Mouse (Mus musculus): ENCODE data around the gene Rab3ip.

GRCm38 (mm10) chr10:116995162-116995561 is 44.6 kb upstream of the Rab3ip start:
- TF ChIP-seq EP300 (IDR thresholded peaks at IDR 0.05) (no peak), CTCF (IDR thresholded peaks at IDR 0.05) (no peak)
